Mouse (Mus musculus) myocyte (in vitro differentiated cells): ENCODE measurements around the gene Psmc6. TPM values are rescaled to one million over a fixed set of nuclear protein-coding genes. Genes with fewer than 3 reads are reported as not detected.

Source experiments
- H3K27me3 ChIP-seq: one replicate; pipeline ENCODE4 v1.6.1; 2011; ENCODE audit not compliant: control insufficient read depth, insufficient read depth, insufficient read length
- H3K36me3 ChIP-seq: one replicate; pipeline ENCODE4 v1.6.1; 2011; ENCODE audit not compliant: control insufficient read depth, insufficient read depth
- H3K4me2 ChIP-seq: one replicate; pipeline ENCODE4 v1.6.1; 2011; ENCODE audit warnings: low read depth, control low read depth
- H3K4me3 ChIP-seq: one replicate; pipeline ENCODE4 v1.5.1; 2011; ENCODE audit warnings: mild to moderate bottlenecking, control low read depth, moderate library complexity
- H3K79me2 ChIP-seq: one replicate; pipeline ENCODE4 v1.6.1; 2011; ENCODE audit not compliant: control insufficient read depth, insufficient read depth
- H3ac ChIP-seq: one replicate; pipeline ENCODE4 v1.6.1; 2011; ENCODE audit not compliant: control insufficient read depth, insufficient read length
- CEBPB ChIP-seq: IDR thresholded peaks from 2 replicates; pipeline ENCODE4 v1.6.1; 2011; ENCODE audit warnings: mild to moderate bottlenecking, moderate library complexity; ENCODE audit not compliant: poor library complexity, insufficient read depth, severe bottlenecking
- E2F4 ChIP-seq: IDR thresholded peaks from one replicate; pipeline ENCODE4 v1.6.1; 2011; ENCODE audit warnings: mild to moderate bottlenecking, control low read depth, moderate library complexity; ENCODE audit not compliant: insufficient read depth
- MAX ChIP-seq: IDR thresholded peaks from one replicate; pipeline ENCODE4 v1.6.1; 2011; ENCODE audit warnings: low read depth, mild to moderate bottlenecking, control low read depth
- MYOD1 ChIP-seq, 3 experiments: IDR thresholded peaks; one replicate each; pipeline ENCODE4 v1.6.1; 2011; ENCODE audit warnings: control low read depth in 2 of 3, low read depth in 2 of 3, mild to moderate bottlenecking in 2 of 3, moderate library complexity in 1 of 3; ENCODE audit not compliant: insufficient read length in 2 of 3, control insufficient read depth in 1 of 3
- MYOG ChIP-seq, 3 experiments: IDR thresholded peaks; one replicate each; pipeline ENCODE4 v1.6.1; 2011; ENCODE audit warnings: control low read depth in 2 of 3, low read depth in 2 of 3, mild to moderate bottlenecking in 2 of 3; ENCODE audit not compliant: insufficient read length in 2 of 3, control insufficient read depth in 1 of 3, insufficient read depth in 1 of 3
- POLR2A ChIP-seq: IDR thresholded peaks from one replicate; pipeline ENCODE4 v1.6.1; 2011; ENCODE audit warnings: low read depth, mild to moderate bottlenecking, control low read depth, moderate library complexity; ENCODE audit not compliant: insufficient read length
- POLR2AphosphoS2 ChIP-seq: IDR thresholded peaks from one replicate; pipeline ENCODE4 v1.6.1; 2011; ENCODE audit warnings: low read depth, control low read depth; ENCODE audit not compliant: insufficient read length
- REST ChIP-seq: IDR thresholded peaks from one replicate; pipeline ENCODE4 v1.6.1; 2011; ENCODE audit warnings: mild to moderate bottlenecking, control low read depth, moderate library complexity; ENCODE audit not compliant: insufficient read depth, insufficient read length
- SRF ChIP-seq: IDR thresholded peaks from one replicate; pipeline ENCODE4 v1.6.1; 2011; ENCODE audit warnings: low read depth; ENCODE audit not compliant: control insufficient read depth, insufficient read length
- TCF12 ChIP-seq: IDR thresholded peaks from one replicate; pipeline ENCODE4 v1.6.1; 2011; ENCODE audit warnings: mild to moderate bottlenecking, control low read depth; ENCODE audit not compliant: poor library complexity, insufficient read depth, severe bottlenecking
- TCF3 ChIP-seq: IDR thresholded peaks from one replicate; pipeline ENCODE4 v1.6.1; 2011; ENCODE audit warnings: low read depth, control low read depth; ENCODE audit not compliant: insufficient read length
- USF1 ChIP-seq: IDR thresholded peaks from one replicate; pipeline ENCODE4 v1.6.1; 2011; ENCODE audit warnings: low read depth, mild to moderate bottlenecking, control low read depth, moderate library complexity
- polyA plus RNA-seq: library from polyadenylated mRNA; unstranded; fragments of >200 nt; fragmentation: generic; extraction: Trizol; gene quantifications from one replicate; pipeline ENCODE4 v1.2.1, GENCODE M21; 2012; ENCODE audit warnings: missing spikeins

Gene Psmc6
- polyA plus RNA-seq, 1 experiment: 72.7 TPM

DNA sequence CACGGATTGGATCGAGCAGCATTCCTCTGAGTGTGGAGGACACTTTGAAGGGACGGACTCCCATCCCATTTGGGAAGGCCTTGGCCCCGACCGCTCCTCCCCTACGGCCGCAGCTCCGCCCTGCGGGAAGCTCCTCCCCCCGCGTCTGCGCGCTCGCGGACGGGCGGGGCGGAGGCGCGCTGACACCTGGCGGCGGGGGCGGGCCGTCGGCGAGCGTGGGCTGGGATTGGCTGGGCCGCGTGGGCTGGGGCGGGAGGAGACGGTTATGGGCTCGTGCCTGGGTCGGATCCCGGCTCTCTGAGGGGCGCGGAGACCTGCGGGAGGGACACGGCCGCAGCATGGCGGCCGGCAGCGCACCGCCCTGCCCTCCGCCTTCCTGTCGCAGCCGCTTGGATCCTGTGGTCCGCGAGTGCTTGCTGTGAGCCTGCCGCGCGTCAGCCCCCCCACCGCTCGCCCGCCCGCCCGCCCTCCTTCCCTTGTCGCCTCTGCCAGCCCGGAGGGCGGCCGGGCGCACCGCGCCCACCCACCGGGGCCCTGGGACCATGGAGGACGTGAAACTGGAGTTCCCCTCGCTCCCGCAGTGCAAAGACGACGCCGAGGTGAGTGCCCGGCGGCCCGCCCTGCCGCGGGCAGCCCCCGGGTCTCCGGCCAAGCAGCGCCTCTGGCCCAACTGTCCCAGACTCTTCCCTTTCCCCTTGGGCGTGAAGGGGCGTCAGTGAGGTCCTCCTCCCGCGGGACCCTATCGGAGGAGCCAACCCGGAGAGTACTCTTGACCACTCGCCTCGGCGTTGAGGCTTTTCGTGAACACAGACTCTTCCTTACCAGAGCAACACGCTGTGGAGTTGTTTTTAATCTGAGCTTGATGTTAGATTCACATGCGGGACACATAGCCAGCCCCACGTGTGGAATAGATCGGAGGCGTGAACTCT lies 21.6 kb downstream of the Psmc6 start, which contains the start of gene Styx:
TSS of gene Styx (plus strand) at position 163 of the 929 bp plus-strand sequence.
- Histone ChIP-seq H3K36me3 (peaks cover 33% of the 10 kb centered on the region), H3K27me3 (no peaks in the 10 kb centered on the region), H3K4me2 (peak within 1 kb of the TSS; percentile 81), H3K4me3 (peak within 1 kb of the TSS; percentile 50), H3ac (peak within 1 kb of the TSS; percentile 75), H3K79me2 (peaks cover 26% of the 10 kb centered on the region)
- peak in 1 of 3 experiments; percentile 91 for TF ChIP-seq MYOD1 (IDR thresholded peaks at IDR 0.05; ENCODE audit: control insufficient read depth in 1 of 3, insufficient read length in 2 of 3, low read depth in 2 of 3)
- no peak for TF ChIP-seq MAX
- peak; percentile 88 for TF ChIP-seq POLR2AphosphoS2
- peak in 1 of 3 experiments; percentile 66 for TF ChIP-seq MYOG (IDR thresholded peaks at IDR 0.05; ENCODE audit: control insufficient read depth in 1 of 3, insufficient read depth in 1 of 3, insufficient read length in 2 of 3, low read depth in 2 of 3)
- TF ChIP-seq TCF3: peak; percentile 44
- TF ChIP-seq USF1: no peak
- TF ChIP-seq E2F4: no peak
- TF ChIP-seq POLR2A: peak; percentile 66
- no peak for TF ChIP-seq SRF
- no peak for TF ChIP-seq CEBPB
- TF ChIP-seq TCF12: no peak
- TF ChIP-seq REST: no peak

DNA sequence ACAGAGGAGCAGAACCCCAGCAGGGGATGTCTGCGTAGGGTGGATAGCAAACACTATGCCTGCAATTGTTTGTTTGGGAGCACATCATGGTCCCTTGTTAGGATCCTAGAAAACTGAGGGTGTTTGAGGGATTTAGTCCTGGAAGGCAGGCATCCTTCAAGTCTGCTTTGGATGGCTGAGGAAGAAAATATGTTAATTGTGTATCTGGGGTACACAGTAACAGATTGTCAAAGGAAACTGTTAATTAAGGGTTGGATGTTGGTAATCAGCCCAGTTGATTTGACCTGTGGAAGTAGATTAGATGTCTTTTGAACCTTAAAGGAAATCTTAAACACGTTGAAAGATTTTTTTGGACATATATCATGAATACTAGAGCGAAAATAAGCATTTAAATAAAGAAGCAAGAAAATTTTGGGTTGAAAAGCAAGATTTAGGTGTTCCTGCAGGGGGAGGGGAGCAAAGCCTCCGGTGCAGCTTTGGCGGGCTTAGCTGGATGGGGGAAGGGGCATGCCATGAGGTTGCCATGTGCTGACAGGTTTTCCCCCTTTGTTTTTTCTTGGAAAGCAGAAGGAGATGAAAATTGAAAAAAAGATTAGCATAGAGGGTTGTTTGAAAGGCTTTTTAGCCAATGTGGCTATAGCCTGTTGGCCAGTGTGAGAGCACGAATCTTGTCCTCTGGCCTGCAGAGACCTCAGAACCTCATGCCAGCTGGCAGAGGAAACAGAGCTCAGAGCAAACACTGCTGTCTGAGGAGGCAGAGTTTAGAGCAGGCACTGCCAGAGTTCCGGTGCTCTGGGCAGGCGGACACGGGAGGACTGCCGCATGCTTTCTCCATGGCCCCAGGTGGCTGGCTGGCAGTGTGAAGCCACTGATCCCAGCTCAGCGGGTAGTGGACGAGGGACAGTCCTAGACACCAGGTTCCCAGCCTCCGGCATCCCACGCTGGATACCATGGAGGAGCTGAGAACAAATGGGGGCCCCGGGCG lies 34.9 kb downstream of the Psmc6 start:
- Histone ChIP-seq H3K79me2 (no peaks in the 10 kb centered on the region), H3K4me3 (no peak overlapping the region), H3K36me3 (peaks cover 17% of the 10 kb centered on the region), H3K27me3 (no peaks in the 10 kb centered on the region), H3ac (no peak overlapping the region), H3K4me2 (no peak overlapping the region)
- no peak for TF ChIP-seq REST
- no peak for TF ChIP-seq CEBPB
- TF ChIP-seq USF1: no peak
- no peak for TF ChIP-seq E2F4
- TF ChIP-seq POLR2AphosphoS2: no peak
- TF ChIP-seq TCF12: no peak
- no peak for TF ChIP-seq MAX
- no peak for TF ChIP-seq MYOG (IDR thresholded peaks at IDR 0.05; ENCODE audit: control insufficient read depth in 1 of 3, insufficient read depth in 1 of 3, insufficient read length in 2 of 3, low read depth in 2 of 3)
- no peak for TF ChIP-seq POLR2A
- TF ChIP-seq TCF3: no peak
- TF ChIP-seq MYOD1 (IDR thresholded peaks at IDR 0.05; ENCODE audit: control insufficient read depth in 1 of 3, insufficient read length in 2 of 3, low read depth in 2 of 3): no peak
- no peak for TF ChIP-seq SRF

DNA sequence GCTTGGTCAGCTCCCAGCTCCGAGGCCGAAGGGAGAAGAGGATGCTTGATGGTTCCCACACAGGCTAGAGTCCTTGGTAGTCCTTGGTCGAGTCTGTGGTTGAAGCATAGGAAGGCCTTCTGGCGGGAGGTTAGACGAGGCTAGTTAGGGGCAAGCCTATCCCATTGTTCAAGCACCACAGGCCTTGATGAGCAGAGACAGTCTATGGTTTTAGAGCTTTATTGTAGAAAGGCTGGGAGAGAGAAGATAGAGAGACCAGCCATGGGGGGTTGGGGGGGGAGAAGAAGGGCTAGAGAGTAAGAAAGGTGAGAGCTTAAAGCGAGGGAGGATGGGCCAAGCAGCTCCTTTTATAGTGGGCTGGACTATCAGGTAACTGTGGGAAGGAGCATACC lies 35.6 kb downstream of the Psmc6 start:
- Histone ChIP-seq H3K4me2 (no peak overlapping the region), H3ac (no peak overlapping the region), H3K36me3 (peaks cover 24% of the 10 kb centered on the region), H3K4me3 (no peak overlapping the region), H3K79me2 (no peaks in the 10 kb centered on the region), H3K27me3 (no peaks in the 10 kb centered on the region)
- TF ChIP-seq MYOD1 (IDR thresholded peaks at IDR 0.05; ENCODE audit: control insufficient read depth in 1 of 3, insufficient read length in 2 of 3, low read depth in 2 of 3): no peak
- no peak for TF ChIP-seq TCF3
- TF ChIP-seq USF1: no peak

DNA sequence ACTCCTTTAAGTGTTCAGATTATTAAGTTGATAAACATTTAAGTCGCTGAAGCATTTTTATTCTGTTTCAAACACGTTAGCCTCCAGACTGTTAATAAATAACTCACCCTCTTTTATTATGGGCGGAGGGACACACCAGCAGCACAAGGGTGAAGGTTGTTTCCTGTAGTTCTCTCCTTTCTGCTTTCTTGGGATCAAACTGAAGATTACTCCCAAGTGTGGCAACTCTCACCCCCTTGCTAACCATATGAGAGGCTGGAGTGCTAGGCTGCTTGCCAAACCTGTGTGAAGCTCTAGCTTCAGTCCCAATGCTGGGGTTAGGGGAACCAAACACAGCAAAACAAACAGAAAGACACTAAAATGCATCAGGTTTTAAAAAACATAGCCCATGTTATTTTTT lies 49.2 kb downstream of the Psmc6 start:
- H3K36me3 ChIP-seq: peaks cover 53% of the 10 kb centered on the region

More for the DNA sequence above, 49.2 kb downstream of the Psmc6 start:
- no peaks in the 10 kb centered on the region for H3K27me3 ChIP-seq
- H3K79me2 ChIP-seq: peaks cover 6% of the 10 kb centered on the region
- no peak overlapping the region for H3K4me3 ChIP-seq
- H3K4me2 ChIP-seq: no peak overlapping the region
- TF ChIP-seq E2F4 (no peak), MYOG (IDR thresholded peaks at IDR 0.05; ENCODE audit: control insufficient read depth in 1 of 3, insufficient read depth in 1 of 3, insufficient read length in 2 of 3, low read depth in 2 of 3) (no peak), TCF3 (no peak), POLR2A (no peak), USF1 (no peak), REST (no peak), TCF12 (no peak), CEBPB (no peak), SRF (no peak), POLR2AphosphoS2 (no peak), MAX (no peak), MYOD1 (IDR thresholded peaks at IDR 0.05; ENCODE audit: control insufficient read depth in 1 of 3, insufficient read length in 2 of 3, low read depth in 2 of 3) (no peak)
- no peak overlapping the region for H3ac ChIP-seq
